Mouse (Mus musculus) ES-E14 (cell line): Measurements from ENCODE around the gene Fbxo21.

Experiments
- HCFC1 ChIP-seq: IDR thresholded peaks from 2 replicates; pipeline ENCODE4 v1.6.1; 2012; ENCODE audit warnings: low read length, inconsistent platforms, borderline replicate concordance; ENCODE audit not compliant: insufficient read depth
- MAFK ChIP-seq: IDR thresholded peaks from 2 replicates; pipeline ENCODE4 v1.6.1; 2014; ENCODE audit warnings: mild to moderate bottlenecking, low read depth, low read length, inconsistent platforms; ENCODE audit not compliant: insufficient read depth
- ZC3H11A ChIP-seq: IDR thresholded peaks from 2 replicates; pipeline ENCODE4 v1.6.1; 2012; ENCODE audit warnings: low read depth, mild to moderate bottlenecking, inconsistent platforms, low read length, borderline replicate concordance

- TF ChIP-seq MAFK (no peak), HCFC1 (no peak), ZC3H11A (no peak)
These were observed 20.1 kb downstream of the Fbxo21 start for GRCm38 (mm10) chr5:117996581-117996980.
